Mouse (Mus musculus) embryo, embryonic 10.5 days (tissue): ENCODE measurements at regions not wholly inside any gene's neighbourhood (a gene's known extent, or its start where the extent isn't known, plus 50 kb on each side); places are given as distances from the start of the nearest gene placed in this dataset.
A peak's percentile ranks its signal among the peaks of the same experiment; 100 is the strongest.
"Not testable (repeated sequence)": the region's sequence is repeated elsewhere in the genome, so short reads cannot be mapped to it uniquely, and the experiment has no call there.

Experiments used
- DNase-seq: peaks from one replicate; pipeline ENCODE4 v3.0.0-alpha.2; 2015; ENCODE audit warnings: low spot score

DNA sequence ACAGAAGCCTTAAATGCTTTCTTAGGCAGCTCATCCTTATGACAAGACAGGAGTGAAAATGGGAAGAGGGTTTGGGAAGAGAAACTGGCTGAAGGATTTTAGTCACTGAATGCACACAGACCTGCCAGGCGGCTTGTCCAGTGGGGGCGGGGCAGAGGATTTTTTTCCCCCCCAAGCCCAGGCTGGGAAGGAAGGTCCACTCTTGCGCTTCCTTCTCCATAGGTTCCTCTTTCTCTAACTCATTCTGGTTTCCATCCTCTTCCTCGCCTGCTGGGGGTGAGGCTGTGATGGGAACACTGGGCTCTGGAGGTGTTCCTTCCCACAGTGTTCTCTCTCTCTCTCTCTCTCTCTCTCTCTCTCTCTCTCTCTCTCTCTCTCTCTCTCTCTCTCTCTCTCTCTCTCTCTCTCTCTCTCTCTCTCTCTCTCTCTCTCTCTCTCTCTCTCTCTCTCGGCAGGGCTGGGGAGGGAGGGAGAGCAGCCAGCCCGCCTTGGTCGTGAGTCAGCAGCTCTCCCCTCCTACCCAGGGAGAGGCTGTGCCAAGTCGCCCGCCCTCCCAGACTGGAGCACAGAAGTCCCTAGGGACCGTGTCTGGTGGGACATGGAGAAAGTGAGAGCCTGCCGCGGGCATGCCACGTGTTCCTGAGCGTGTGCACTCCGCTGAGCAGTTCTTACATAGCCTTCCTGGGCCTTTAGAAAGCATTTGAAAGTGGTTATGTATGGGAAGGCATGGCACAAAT lies 150.0 kb downstream of the Kcnrg start:
- peak; percentile 69 for DNase-seq

DNA sequence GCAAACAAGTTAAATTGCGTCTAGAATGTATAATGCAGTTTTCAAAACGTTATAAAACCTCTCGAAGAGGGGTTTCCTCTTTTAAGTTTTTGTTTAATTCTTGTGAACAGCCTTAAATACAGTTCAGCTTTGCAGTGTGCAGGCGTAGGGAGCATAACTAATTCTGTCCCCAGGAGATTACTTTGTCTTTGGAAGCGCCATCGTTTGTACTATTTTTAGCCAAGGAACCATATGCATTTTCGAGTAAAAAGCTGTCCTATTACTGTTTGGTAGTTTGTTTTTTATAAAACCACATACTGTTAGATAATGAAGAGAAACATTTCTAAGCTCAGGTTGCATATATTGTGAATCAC lies 150.5 kb downstream of the Kcnrg start:
- no peak for DNase-seq

DNA sequence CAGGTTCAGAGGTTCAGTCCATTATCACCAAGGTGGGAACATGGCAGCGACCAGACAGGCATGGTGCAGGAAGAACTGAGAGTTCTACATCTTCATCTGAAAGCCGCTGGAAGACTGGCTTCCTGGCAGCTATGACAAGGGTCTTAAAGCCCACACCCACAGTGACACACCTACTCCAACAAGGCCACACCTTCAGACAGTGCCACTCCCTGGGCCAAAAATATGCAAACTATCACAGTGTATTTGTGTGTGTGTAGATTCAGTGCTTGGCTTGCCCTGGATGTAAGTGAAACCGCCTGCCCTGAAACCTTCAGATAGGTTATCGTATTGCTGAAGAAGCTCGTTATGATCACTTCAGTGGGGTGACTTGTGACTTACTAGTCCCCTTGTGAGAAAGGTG lies 151.3 kb downstream of the Kcnrg start:
- DNase-seq = no peak

- DNase-seq = not testable (repeated sequence)
These were observed 152.9 kb downstream of the Kcnrg start for GRCm38 (mm10) chr14:61760176-61760575.

GRCm38 (mm10) chr14:61762076-61762475 lies 154.8 kb downstream of the Kcnrg start:
- DNase-seq = no peak

GRCm38 (mm10) chr14:61769881-61770280 lies 162.6 kb downstream of the Kcnrg start:
- no peak for DNase-seq

DNA sequence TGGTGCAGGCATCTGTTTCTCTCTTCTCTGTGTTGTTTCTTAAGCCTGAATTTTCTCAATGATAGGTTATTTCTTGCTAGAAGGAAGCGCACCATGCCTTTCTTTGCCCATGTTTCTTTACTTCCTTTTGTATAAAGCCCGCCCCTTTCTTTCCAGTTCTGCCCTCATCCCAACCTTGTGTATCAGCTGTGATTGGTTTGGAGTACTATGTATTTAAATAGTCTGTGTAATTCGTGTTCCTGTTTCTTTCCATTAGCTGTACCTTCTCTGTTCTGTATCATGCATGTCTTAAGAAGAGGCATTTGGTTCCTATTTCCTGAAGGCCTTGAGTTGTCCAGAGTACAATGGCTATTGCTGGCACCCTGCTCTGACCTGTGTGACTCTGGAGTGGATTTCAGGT lies 166.9 kb downstream of the Kcnrg start:
- DNase-seq = no peak

- no peak for DNase-seq
These were observed 171.4 kb downstream of the Kcnrg start for GRCm38 (mm10) chr14:61778618-61779017.

GRCm38 (mm10) chr14:61783206-61783605 lies 175.9 kb downstream of the Kcnrg start:
- DNase-seq = no peak

DNA sequence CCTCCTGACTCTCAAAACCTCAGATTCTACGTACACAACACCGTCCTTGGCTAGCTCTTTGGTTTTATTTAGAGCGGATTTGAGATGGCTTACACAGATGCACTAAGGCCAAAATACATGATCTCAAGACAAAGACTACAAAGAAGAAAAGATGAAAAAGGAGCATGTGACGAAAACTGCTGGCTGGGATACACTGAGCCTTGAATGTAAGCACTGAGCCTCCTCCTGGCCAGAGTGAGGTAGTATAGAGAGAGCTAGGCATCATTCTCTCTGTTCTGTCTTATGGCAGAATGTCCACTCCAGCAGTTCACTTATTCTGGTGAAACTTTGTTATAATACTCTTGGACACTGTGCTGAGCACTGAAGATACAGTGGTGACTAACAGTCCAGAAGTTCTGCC lies 177.4 kb downstream of the Kcnrg start:
- DNase-seq = no peak

DNA sequence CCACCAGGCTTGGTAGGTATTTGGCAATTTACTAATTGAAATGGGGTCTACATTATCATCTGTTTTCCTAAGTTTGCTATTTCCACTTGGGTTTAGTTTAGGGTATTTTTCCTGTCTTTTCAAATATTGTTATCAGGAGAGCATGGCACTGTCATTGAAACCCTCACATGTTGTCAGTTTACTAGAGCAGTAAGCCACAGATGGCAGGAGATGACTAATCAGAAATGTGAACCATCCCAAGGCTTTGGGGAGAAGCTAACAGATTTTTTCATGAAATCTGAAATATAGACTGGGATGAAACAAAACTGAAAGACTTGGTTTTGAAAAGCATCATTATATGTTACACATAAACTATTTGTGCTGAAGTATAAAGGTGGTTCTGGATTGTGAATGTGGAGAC lies 178.8 kb downstream of the Kcnrg start:
- no peak for DNase-seq

DNA sequence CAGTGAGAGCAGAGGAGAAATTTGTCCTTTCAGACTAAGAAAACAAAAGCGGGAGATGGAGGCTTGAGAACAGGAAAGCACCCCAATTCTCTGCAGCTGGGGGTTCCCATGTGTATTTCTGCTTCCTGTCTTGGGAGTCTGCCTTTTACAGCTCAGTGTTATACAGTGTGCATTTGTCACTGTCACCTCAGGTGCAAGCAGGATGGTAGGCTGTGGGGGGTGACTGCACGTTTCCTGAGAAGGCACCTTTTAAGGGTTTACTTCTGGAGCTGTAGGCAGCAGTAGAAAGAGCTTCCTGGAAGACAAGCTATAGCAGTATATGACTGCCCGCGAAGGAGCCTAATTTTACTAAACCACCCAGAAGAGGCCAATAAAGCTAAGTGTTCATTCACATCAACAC lies 180.5 kb downstream of the Kcnrg start:
- no peak for DNase-seq

GRCm38 (mm10) chr14:61788998-61789790 lies 181.9 kb downstream of the Kcnrg start:
- DNase-seq = no peak

DNA sequence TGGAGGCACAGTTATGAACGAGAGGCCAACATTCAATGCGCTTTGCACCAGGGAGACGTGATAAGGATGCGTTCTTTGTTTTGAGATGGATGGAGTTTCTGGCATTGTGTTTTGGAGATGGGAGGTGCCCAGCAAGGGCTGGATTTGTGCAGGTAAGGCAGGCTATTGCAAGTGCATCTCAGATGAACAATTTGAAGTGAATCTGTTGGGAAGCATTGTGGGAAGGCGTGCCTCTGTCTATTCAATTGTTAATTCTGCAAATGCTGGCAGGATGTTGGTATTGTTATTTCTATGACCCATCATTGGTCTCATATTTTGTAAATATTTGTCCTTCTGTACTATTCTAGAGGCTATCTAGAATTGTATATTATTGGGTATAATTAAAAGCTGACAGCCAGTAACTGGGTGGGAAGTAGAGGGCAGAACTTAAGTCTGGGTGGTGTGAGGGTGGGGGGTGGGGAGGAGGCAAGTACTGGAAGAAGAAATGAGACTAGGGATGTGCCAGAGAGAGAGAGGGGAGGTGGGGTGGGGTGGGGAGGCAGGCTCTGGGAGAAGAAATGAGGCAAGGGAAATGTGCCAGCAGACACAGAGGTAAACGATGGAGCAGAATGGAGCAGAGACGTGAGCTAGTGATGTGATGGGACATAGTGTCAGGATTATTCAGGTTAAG lies 188.9 kb downstream of the Kcnrg start:
- DNase-seq = no peak

DNA sequence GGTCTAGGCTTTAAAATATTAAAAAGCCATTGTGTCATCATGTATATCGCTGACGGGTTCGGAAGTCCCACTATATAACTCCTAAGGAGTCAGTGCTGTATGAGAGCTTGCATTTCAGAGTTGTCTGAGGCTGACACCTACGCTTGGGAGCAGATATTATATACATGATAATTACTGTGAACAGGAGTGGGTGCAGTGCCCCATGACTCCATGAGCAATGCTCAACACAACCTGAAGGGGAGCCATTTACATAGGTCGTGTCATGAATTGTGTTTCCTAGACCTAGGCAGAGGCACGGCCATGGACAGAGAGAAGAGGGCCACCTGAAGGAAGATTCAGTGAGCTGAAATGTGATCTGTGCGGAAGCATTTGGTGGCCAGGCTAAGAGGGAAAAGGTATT lies 189.4 kb downstream of the Kcnrg start:
- no peak for DNase-seq

DNA sequence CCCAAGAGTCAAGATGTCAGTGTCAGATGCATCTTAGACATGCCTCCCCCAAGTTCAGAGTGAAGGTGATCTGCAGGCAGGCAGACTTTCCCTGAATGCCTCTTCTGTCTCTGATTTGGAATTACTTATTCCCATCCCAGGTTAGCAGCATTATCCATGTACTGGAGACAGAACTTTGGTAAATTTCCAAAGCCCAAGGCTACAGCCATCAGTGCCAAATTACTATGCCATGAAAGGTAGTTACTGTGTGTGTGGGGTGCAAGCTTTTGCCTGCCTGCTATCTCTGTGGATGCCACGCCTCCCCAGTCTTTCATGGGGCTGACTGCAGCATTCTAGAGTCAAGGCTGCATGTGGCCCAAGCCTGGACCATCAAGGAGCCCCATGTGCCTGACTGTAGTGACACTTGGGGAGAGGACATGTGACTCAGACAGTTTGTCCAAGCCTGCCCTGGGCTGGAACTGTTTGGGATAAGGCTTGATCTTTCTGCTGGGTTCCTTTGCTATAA lies 196.2 kb downstream of the Kcnrg start:
- DNase-seq = no peak

DNA sequence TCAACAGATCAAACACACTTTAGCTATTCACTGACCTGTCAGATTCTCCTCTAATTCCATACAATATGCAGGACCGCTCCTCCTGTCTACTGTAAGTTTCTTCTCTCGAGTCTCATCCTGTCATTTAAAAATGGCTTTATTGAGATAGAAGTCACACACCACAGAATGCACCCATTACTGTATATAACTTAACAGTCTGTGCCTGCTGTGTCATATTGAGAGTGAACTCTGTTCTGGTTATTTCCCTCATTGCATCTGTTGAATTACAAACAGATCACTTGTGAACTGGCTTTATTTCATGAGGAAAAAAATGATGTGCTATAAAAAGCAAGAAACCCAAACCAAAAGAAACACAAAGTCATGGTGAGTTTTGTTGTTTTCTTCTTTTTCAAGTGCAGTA lies 198.2 kb downstream of the Kcnrg start:
- no peak for DNase-seq

GRCm38 (mm10) chr14:61808193-61808592 lies 200.9 kb downstream of the Kcnrg start:
- no peak for DNase-seq

GRCm38 (mm10) chr14:61809716-61810437 lies 202.6 kb downstream of the Kcnrg start:
- no peak for DNase-seq

DNA sequence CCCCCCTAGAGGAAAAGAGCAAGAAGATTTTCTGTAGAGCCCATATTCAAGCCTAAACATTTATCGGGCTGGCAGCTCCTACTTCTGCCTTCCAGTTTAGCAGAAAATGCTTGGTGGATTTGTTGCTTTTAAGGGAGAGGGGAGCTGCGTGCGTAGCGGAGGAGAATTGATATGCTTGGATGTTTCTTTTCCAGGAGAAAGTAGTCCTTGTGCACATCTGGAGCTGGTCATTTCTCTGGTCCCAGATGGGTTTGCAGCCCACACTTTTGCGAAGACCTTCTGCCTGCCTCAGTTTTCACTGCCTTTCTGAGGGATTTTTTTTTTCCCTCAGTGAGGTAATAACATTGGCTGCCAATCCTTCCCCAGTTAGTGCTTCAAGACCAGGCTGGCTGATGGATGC lies 203.6 kb downstream of the Kcnrg start:
- no peak for DNase-seq

- peak; percentile 28 for DNase-seq
These were observed 210.5 kb downstream of the Kcnrg start for GRCm38 (mm10) chr14:61817711-61818110.

DNA sequence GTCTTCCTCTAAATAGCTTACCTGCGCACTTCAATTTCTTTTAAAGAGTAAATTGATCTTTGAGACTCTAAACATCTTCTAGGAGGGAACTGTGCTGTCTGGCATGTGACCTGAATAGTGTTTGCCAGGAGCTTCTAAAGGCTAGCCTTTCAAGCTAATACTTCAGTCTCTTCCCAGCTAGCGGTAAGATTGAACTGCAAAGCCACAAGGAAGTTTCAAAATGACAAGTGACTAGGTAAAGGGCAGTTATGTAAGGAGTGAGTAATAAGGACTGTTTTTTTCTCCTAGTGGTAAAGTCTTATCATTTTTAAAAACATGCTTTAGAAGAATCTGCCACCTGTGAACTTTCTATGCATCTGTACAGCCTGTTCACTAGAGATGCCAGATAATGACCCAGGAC lies 211.1 kb downstream of the Kcnrg start:
- DNase-seq = no peak
